Mouse (Mus musculus): ENCODE data around the gene Olfr802.

Olfr802 gene

GRCm38 (mm10) chr10:129688069-129688468, at the start of gene Olfr802:
Gene Olfr802, minus strand, starts transcription at chr10:129688169.
- no peak for DNase-seq (ENCODE audit: low spot score)

- DNase-seq (ENCODE audit: low spot score) = no peak
These were observed 41.3 kb upstream of the Olfr802 start, which contains the start of gene Olfr805 for GRCm38 (mm10) chr10:129729275-129729674. Gene Olfr805, minus strand, starts transcription at chr10:129729375.

DNA sequence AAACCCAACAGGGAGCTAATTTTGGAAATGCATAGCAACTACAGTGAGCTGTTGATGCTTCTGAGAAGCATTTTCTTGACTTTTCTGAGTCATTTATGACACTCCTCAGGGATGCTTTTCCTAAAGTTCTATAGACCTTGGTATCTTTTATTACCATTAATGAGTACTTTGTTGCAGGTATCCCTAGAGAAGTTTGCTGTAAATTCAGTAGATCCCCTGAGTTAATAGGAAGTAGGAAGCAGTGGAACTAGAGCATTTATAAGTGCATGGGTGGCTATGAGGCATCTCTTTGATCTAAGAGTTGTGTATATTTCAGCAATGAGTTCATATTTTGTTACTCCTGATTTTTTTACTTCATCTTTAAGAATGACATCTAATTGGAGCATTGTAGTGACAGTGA, 14.9 kb upstream of the Olfr802 start, which contains the start of gene Olfr804:
Gene Olfr804 (plus strand): TSS at position 301 of the 400 bp plus-strand sequence.
- DNase-seq (ENCODE audit: low spot score) = no peak

DNA sequence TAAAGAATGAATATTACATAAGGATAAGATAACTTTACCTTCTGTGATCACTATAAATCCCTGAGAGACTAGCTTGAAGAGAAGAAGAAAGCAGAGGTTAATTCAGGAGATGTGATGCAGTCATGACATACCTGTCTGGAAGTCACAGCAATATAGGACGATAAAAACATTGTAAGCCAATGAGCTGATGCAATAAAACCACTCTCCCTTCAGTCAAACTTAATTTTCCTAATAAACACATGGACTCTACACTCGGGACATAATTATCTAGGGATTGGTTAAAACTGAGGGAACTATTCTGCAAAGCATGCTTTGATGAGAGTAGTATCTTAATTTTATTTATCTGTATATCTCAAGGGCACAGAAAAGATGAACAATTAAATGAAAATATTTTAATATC, 6.2 kb upstream of the Olfr802 start, which contains the start of gene Olfr803:
Gene Olfr803 (minus strand): TSS at position 101 of the 400 bp plus-strand sequence.
- no peak for DNase-seq (ENCODE audit: low spot score)

- no peak for DNase-seq (ENCODE audit: low spot score)
These were observed 14.2 kb downstream of the Olfr802 start, which contains the start of gene Olfr801 for GRCm38 (mm10) chr10:129673765-129674164. Gene Olfr801, minus strand, starts transcription at chr10:129673865.

DNA sequence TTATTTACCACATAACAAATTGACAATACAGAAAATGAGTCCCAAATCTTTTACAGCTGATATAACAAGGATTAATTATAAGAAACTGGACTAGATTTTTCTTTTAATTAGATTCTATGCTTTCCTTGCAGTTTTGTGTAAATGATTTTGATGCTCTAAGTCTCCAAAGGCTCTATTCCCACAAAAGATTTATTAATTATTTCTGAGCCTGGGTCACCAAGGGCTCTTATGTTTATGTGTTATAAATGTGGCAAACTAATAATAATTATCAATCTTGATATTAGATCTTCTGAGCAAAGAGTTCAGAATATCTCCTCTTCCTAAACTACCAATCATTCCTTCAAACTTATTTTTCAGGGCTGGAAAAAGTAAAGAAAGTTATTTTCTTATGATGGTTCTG, 30.6 kb downstream of the Olfr802 start, which contains the start of gene Olfr800:
Gene Olfr800 (plus strand): TSS at position 301 of the 400 bp plus-strand sequence.
- no peak for DNase-seq (ENCODE audit: low spot score)

- no peak for DNase-seq (ENCODE audit: low spot score)
These were observed 36.2 kb downstream of the Olfr802 start for GRCm38 (mm10) chr10:129651763-129652162.

- no peak for DNase-seq (ENCODE audit: low spot score)
These were observed 50.8 kb downstream of the Olfr802 start, which contains the start of gene Olfr799 for GRCm38 (mm10) chr10:129637184-129637583. Gene Olfr799, plus strand, starts transcription at chr10:129637484.

DNA sequence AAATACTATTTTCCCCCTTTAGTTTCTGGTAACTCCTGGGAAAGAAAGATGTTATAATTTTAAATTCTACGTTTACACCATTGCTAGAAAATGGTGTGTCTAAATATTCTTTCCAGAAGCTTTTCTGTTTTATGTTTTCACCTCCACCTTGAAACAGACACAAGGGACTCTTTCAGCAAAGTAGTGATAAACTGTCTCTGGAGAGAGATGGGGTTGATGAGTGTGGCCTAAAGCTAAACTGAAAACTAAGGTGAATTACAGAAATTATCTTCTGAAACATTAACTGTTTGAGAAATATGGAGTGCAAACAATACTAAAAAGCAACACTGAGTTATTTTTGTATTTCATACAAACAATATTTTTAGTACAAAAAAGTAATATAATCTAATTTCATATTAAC, 60.1 kb downstream of the Olfr802 start, which contains the start of gene Olfr798:
Gene Olfr798 (minus strand): TSS at position 101 of the 400 bp plus-strand sequence.
- DNase-seq (ENCODE audit: low spot score) = no peak

Measured in ovary, postnatal 14 days (tissue).